Mouse (Mus musculus) embryo, embryonic 9.5 days (tissue): ENCODE data around the gene Npsr1.

Experiments
- DNase-seq: peaks from one replicate; pipeline ENCODE4 v3.0.0-alpha.2; 2017; ENCODE audit errors: extremely low spot score

Npsr1 gene

GRCm38 (mm10) chr9:24097696-24098095 is at the start of gene Npsr1:
Gene Npsr1, plus strand, starts transcription at chr9:24097996.
- DNase-seq, result no peak

GRCm38 (mm10) chr9:24051538-24051937 is 46.3 kb upstream of the Npsr1 start:
- no peak for DNase-seq

- DNase-seq, result no peak
Measured at GRCm38 (mm10) chr9:24063251-24063650, 34.5 kb upstream of the Npsr1 start.

GRCm38 (mm10) chr9:24071664-24072063 is 26.1 kb upstream of the Npsr1 start:
- DNase-seq, result no peak

GRCm38 (mm10) chr9:24077596-24077995 is 20.2 kb upstream of the Npsr1 start:
- DNase-seq, result no peak

- no peak for DNase-seq
Measured at GRCm38 (mm10) chr9:24091875-24092274, 5.9 kb upstream of the Npsr1 start.

GRCm38 (mm10) chr9:24098526-24098925 is 730 bp downstream of the Npsr1 start:
- no peak for DNase-seq

- DNase-seq, result no peak
Measured at GRCm38 (mm10) chr9:24099631-24100030, 1.8 kb downstream of the Npsr1 start.

GRCm38 (mm10) chr9:24119423-24119822 is 21.6 kb downstream of the Npsr1 start:
- DNase-seq, result peak; percentile 39

GRCm38 (mm10) chr9:24133142-24133541 is 35.3 kb downstream of the Npsr1 start:
- no peak for DNase-seq

GRCm38 (mm10) chr9:24136354-24136753 is 38.6 kb downstream of the Npsr1 start:
- DNase-seq, result no peak

GRCm38 (mm10) chr9:24144341-24144740 is 46.5 kb downstream of the Npsr1 start:
- no peak for DNase-seq

GRCm38 (mm10) chr9:24157208-24157607 is 59.4 kb downstream of the Npsr1 start:
- DNase-seq, result no peak

- DNase-seq, result peak; percentile 1
Measured at GRCm38 (mm10) chr9:24160409-24160808, 62.6 kb downstream of the Npsr1 start.

- no peak for DNase-seq
Measured at GRCm38 (mm10) chr9:24168501-24168900, 70.7 kb downstream of the Npsr1 start.

GRCm38 (mm10) chr9:24170728-24171127 is 72.9 kb downstream of the Npsr1 start:
- no peak for DNase-seq

GRCm38 (mm10) chr9:24178744-24179143 is 80.9 kb downstream of the Npsr1 start:
- DNase-seq, result no peak

- no peak for DNase-seq
Measured at GRCm38 (mm10) chr9:24180926-24181325, 83.1 kb downstream of the Npsr1 start.

- no peak for DNase-seq
Measured at GRCm38 (mm10) chr9:24186289-24186688, 88.5 kb downstream of the Npsr1 start.

GRCm38 (mm10) chr9:24189511-24190260 is 91.9 kb downstream of the Npsr1 start:
- no peak for DNase-seq

GRCm38 (mm10) chr9:24190261-24190588 is 92.4 kb downstream of the Npsr1 start:
- no peak for DNase-seq

GRCm38 (mm10) chr9:24198254-24198653 is 100.5 kb downstream of the Npsr1 start:
- DNase-seq, result no peak

- no peak for DNase-seq
Measured at GRCm38 (mm10) chr9:24211636-24212035, 113.8 kb downstream of the Npsr1 start.

- DNase-seq, result no peak
Measured at GRCm38 (mm10) chr9:24217721-24218120, 119.9 kb downstream of the Npsr1 start.
